Mouse (Mus musculus) liver, embryonic 15.5 days (tissue): Measurements from ENCODE around the gene Gm45717. TPM values are rescaled to one million over a fixed set of nuclear protein-coding genes. Genes with fewer than 3 reads are reported as not detected.

Source experiments
- ATAC-seq: fragments of 200-750 bp; cut with Nextera tagmentation; 2 replicates; pipeline ENCODE4 v1.8.0; 2017; ENCODE audit warnings: moderate number of reproducible peaks, mild to moderate bottlenecking, moderate library complexity; ENCODE audit not compliant: insufficient read depth
- H3K27ac ChIP-seq: fragments of 300-500 bp; sonication (generic); replicated peaks from 2 replicates; pipeline ENCODE4 v1.5.1; 2015; ENCODE audit warnings: mild to moderate bottlenecking, inconsistent platforms
- H3K27me3 ChIP-seq: fragments of 300-500 bp; sonication (generic); 2 replicates; pipeline ENCODE4 v1.6.1; 2015; ENCODE audit warnings: mild to moderate bottlenecking, inconsistent platforms
- H3K36me3 ChIP-seq: fragments of 300-500 bp; sonication (generic); replicated peaks from 2 replicates; pipeline ENCODE4 v1.6.1; 2015; ENCODE audit warnings: moderate library complexity, mild to moderate bottlenecking, inconsistent platforms
- H3K4me1 ChIP-seq: fragments of 300-500 bp; sonication (generic); replicated peaks from 2 replicates; pipeline ENCODE4 v1.6.1; 2015; ENCODE audit warnings: inconsistent platforms
- H3K4me2 ChIP-seq: fragments of 300-500 bp; sonication (generic); 2 replicates; pipeline ENCODE4 v1.6.1; 2015; ENCODE audit warnings: moderate library complexity, mild to moderate bottlenecking, inconsistent platforms
- H3K4me3 ChIP-seq: fragments of 300-500 bp; sonication (generic); replicated peaks from 2 replicates; pipeline ENCODE4 v1.5.1; 2015; ENCODE audit warnings: mild to moderate bottlenecking, inconsistent platforms
- H3K9ac ChIP-seq: fragments of 300-500 bp; sonication (generic); 2 replicates; pipeline ENCODE4 v1.6.1; 2015; ENCODE audit warnings: moderate library complexity, mild to moderate bottlenecking, inconsistent platforms
- H3K9me3 ChIP-seq: fragments of 300-500 bp; sonication (generic); replicated peaks from 2 replicates; pipeline ENCODE4 v1.6.1; 2016; ENCODE audit warnings: inconsistent platforms
- WGBS: fragments of 180-500 bp; shearing (Covaris S2); methylation state at CpG from one replicate; pipeline ENCODE4 v1.1.7; 2015; ENCODE audit warnings: mixed read lengths; ENCODE audit not compliant: insufficient replicate concordance; 5-methylcytosine and 5-hydroxymethylcytosine counted together
- polyA plus RNA-seq: library from polyadenylated mRNA; unstranded; fragments of >200 nt; fragmentation: Nextera tagmentation; extraction: Ambion mirVana; gene quantifications from 2 replicates; pipeline ENCODE4 v1.2.1, GENCODE M21; 2015

Gene Gm45717
- polyA plus RNA-seq, 1 experiment from 2014 or later, result not detected

DNA sequence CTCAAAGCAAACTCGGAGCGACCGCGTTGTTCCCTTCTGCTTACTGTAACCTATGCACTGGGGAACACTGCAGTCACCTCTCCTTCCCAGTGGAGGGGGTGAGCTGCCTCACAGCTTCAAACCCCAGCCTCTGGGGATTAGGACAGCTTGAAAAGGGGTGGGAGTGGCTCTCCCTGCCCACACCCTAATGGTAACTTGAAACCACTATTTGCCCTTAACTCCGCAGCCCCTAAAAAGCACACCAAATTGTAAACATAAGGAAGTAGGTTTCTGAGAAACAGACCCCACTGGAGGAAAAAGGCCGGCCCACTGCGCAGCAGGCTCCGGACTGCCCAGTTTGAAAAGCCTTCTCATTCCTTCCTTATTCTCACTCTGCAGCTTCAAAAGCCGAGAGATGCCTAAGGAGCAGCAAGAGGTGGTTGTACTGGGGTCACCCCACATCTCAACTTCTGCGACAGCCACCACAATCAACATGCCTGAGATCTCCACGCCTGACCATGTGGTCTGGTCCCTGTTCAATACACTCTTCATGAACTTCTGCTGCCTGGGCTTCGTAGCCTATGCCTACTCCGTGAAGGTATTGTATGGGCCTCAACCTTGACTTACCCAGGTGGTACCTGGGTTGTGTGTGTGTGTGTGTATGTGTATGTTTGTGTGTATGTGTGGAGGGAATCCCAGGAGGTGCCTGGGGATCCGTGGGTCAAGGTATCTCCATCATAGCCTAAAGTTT, 12.3 kb upstream of the Gm45717 start:
- H3K27me3 ChIP-seq, result no peaks in the 10 kb centered on the region
- no peak overlapping the region for H3K4me2 ChIP-seq
- peaks cover 28% of the 10 kb centered on the region for H3K4me1 ChIP-seq
- no peaks in the 10 kb centered on the region for H3K9me3 ChIP-seq
- ATAC-seq, result no peak
- 13% methylated on average over 14 of the region's 14 CpGs for WGBS
- H3K4me3 ChIP-seq, result no peak overlapping the region
- H3K36me3 ChIP-seq, result no peaks in the 10 kb centered on the region
- H3K27ac ChIP-seq, result no peak overlapping the region
- no peak overlapping the region for H3K9ac ChIP-seq

DNA sequence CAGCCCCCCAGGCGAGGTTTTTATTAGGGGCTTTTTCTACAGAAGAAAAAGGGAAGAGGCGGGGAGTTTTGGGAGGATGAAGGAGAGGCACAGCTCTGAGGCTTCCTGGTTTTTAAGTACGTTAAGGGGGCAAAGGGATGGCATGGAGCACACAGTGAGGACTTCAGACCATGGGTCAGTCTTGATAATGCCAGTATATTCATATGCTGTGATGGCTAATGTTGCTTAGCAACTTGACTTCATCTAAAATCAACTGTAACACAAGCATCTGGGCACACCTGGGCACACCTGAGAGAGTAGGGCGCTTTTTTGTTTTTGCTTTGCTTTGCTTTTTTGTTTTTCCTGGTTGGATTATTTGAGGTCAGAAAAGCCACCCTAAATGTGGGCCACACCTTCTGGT, 11.2 kb upstream of the Gm45717 start, which contains the start of gene Ifitm1:
Ifitm1 (plus strand) TSS at position 301 of the 400 bp plus-strand sequence.
- peaks cover 28% of the 10 kb centered on the region for H3K4me1 ChIP-seq
- no peak within 1 kb of the TSS for H3K4me3 ChIP-seq
- no peaks in the 10 kb centered on the region for H3K9me3 ChIP-seq
- no peak within 1 kb of the TSS for H3K4me2 ChIP-seq
- no peak for ATAC-seq
- H3K27me3 ChIP-seq, result no peaks in the 10 kb centered on the region
- no peak within 1 kb of the TSS for H3K9ac ChIP-seq
- H3K36me3 ChIP-seq, result no peaks in the 10 kb centered on the region
- H3K27ac ChIP-seq, result no peak within 1 kb of the TSS
- 63% methylated on average over 4 of the region's 4 CpGs for WGBS

DNA sequence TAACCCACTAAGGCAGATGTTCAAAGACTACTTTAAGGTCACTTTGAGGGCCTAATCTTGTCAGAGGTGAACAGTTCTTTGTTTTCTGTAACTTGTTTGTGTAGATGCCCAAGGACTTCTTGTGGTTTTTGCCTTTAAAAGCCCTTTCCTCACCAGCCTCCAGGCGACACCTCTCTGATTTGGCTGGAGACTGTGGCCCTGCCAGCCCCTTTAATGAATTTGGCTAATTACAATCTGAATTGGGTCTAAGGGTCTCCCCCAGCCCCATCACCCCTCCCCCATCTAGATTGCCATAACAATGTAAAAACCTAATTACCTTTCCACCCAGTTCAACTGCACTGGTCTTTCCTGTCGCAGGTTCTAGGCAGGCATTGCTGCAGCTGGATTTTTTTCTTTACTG, 7.0 kb upstream of the Gm45717 start:
- no peak for ATAC-seq
- no peak overlapping the region for H3K4me3 ChIP-seq
- H3K4me1 ChIP-seq, result 0 out of 2 replicates have a peak, but pooled peaks cover under 1% of the 10 kb centered on the region
- WGBS, result 65% methylated on average over 2 of the region's 2 CpGs
- H3K36me3 ChIP-seq, result no peaks in the 10 kb centered on the region
- H3K4me2 ChIP-seq, result no peak overlapping the region
- H3K9ac ChIP-seq, result no peak overlapping the region
- H3K9me3 ChIP-seq, result no peaks in the 10 kb centered on the region
- no peak overlapping the region for H3K27ac ChIP-seq
- H3K27me3 ChIP-seq, result no peaks in the 10 kb centered on the region

DNA sequence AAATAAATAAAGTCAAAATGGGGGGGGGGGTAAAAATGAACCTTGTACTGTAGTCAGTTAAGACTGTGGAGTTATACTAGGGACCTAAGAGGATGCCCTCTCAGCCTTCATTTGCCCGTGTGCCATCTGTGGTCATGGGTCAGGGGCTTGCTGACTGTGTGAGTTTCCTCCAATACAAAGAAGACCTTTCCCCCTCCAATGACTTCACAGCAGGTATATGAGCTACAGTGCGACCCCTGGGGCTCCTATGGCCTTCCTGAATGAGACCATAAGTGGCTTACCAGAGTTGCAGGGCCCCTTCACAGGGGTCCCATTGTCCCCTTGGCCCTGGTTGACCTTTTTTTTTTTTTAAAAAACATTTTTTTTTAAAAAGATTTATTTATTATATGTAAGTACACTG, 5.7 kb upstream of the Gm45717 start:
- Histone ChIP-seq H3K4me2 (no peak overlapping the region), H3K9ac (no peak overlapping the region), H3K36me3 (no peaks in the 10 kb centered on the region), H3K9me3 (no peaks in the 10 kb centered on the region), H3K4me1 (peaks cover 7% of the 10 kb centered on the region), H3K27me3 (no peaks in the 10 kb centered on the region), H3K27ac (no peak overlapping the region), H3K4me3 (no peak overlapping the region)
- WGBS, result 63% methylated on average over 2 of the region's 2 CpGs
- no peak for ATAC-seq

DNA sequence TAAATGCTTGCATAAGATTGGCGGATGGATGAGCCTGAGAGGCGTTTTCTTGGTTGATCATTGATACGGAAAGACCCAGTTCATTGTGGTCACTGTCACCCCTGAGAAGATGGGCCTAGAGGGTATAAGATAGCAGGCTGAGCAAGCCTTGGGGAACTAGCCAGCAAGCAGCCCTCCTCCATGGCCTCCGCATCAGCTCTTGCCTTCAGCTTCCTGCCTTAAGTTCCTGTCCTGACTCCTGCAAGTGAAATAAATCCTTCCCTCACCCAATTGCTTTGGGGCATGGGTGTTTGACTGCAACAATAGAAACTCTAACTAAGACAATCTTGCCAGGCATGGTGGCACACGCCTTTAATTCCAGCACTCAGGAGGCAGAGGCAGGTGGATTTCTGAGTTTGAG, 4.3 kb upstream of the Gm45717 start:
- Histone ChIP-seq H3K9me3 (no peaks in the 10 kb centered on the region), H3K27ac (no peak overlapping the region), H3K36me3 (no peaks in the 10 kb centered on the region), H3K9ac (no peak overlapping the region), H3K4me1 (peaks cover 17% of the 10 kb centered on the region), H3K4me3 (no peak overlapping the region), H3K4me2 (no peak overlapping the region), H3K27me3 (no peaks in the 10 kb centered on the region)
- no peak for ATAC-seq
- WGBS, result 47% methylated on average over 5 of the region's 5 CpGs

DNA sequence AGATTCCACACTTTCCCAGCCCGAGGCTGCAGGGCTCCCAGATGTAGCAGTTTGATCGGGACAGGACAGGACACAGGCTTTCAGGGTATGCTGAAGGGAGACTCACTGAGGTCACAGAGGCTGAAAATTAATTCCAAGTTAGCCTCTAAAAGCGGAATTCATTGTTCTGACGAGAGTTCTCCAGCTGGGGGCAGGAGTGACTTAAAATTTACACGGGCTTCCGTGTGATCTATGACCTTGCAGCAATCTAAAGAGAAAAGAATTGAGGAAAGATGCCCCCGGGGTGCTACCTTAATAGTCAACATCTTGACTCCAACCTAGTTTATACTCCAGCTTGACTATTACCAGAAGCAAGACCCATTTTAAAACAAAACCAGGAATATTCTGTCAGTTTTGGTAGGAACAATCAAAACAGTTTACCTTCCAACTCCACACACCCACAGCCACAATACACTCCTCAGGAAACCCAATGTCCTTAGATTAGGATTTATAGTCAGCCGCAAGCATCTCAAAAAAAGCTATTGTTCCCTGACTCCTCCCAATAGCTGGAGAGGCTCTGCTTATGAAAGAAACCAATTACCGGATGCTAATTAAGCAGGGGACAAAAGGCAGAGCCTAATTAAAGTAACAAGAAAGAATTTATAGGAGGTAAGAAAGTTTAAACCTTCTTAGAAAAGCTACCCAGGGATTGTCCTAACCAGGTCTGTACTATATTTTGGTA, 3.6 kb upstream of the Gm45717 start:
- Histone ChIP-seq H3K27me3 (no peaks in the 10 kb centered on the region), H3K4me3 (no peak overlapping the region), H3K4me1 (peaks cover 24% of the 10 kb centered on the region), H3K9me3 (no peaks in the 10 kb centered on the region), H3K9ac (no peak overlapping the region), H3K27ac (no peak overlapping the region), H3K36me3 (no peaks in the 10 kb centered on the region), H3K4me2 (no peak overlapping the region)
- ATAC-seq, result no peak
- 8% methylated on average over 9 of the region's 9 CpGs for WGBS

DNA sequence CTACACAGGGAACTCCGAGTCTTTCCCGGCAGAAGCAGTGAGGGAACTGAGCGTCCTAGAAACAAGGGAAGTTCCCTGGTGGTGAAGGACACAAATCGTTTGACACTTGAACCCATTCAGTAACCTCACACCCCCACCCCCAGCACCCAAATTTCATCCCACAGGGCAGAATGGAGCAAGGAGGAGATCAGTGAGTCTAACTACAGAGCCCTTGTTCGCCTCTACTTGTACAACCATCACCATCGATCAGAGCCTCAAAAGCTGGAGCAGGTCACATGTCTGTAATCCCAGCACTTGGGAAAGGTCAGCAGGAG, 776 bp upstream of the Gm45717 start:
- no peak overlapping the region for H3K4me3 ChIP-seq
- 43% methylated on average over 6 of the region's 6 CpGs for WGBS
- 0 out of 2 replicates have a peak, but pooled peaks cover 4% of the 10 kb centered on the region for H3K36me3 ChIP-seq
- no peak overlapping the region for H3K9ac ChIP-seq
- H3K27ac ChIP-seq, result peak overlapping the region; percentile 77
- peaks cover 49% of the 10 kb centered on the region for H3K4me1 ChIP-seq
- peak overlapping the region; percentile 65; the same call in 1 of the 2 replicates for H3K4me2 ChIP-seq
- no peaks in the 10 kb centered on the region for H3K9me3 ChIP-seq
- H3K27me3 ChIP-seq, result no peaks in the 10 kb centered on the region
- no peak for ATAC-seq

DNA sequence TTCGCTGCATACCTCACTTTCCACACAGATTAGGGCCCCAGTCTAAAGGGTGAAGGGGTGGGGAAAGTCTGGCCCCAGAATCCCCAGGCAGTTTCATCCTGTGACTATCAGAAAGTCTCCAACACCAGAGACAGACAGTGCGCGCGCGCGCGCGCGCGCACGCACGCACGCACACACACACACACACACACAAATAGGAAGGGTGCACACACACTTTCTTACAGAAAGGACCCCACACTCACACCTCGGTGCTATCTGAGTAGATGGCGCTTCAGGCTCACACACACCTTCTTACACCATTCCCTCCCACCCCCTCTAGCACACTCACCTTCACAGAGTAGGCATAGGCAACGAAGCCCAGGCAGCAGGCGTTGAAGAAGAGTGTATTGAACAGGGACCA, 395 bp downstream of the Gm45717 start:
- Histone ChIP-seq H3K27me3 (no peaks in the 10 kb centered on the region), H3K4me3 (peak overlapping the region; percentile 56), H3K4me1 (peaks cover 60% of the 10 kb centered on the region), H3K27ac (peak overlapping the region; percentile 77), H3K36me3 (0 out of 2 replicates have a peak, but pooled peaks cover 4% of the 10 kb centered on the region), H3K9ac (peak overlapping the region; percentile 37; the same call in 1 of the 2 replicates), H3K9me3 (no peaks in the 10 kb centered on the region), H3K4me2 (peak overlapping the region; percentile 65)
- 1% methylated on average over 17 of the region's 17 CpGs for WGBS
- ATAC-seq, result peak; percentile 29

DNA sequence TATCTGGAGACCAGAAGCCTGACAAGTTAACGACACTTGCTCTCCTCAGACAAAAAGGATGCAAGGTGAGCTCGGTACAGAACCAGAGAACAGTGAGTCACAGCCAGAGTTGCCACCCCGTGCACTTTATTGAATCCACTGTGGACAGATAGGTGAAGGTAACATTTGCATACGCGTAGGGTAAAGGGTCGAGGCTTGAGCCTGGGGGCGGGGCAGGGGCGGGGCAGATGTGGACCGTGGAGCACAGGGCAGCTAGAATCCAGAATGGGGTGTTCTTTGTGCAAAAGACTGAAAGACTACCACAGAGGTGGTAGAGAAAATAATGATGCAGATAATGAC, 1.0 kb downstream of the Gm45717 start:
- Histone ChIP-seq H3K27ac (peak overlapping the region; percentile 66), H3K36me3 (peaks cover 10% of the 10 kb centered on the region; the same call in 1 of the 2 replicates), H3K4me3 (peak overlapping the region; percentile 56), H3K27me3 (no peaks in the 10 kb centered on the region), H3K4me1 (peaks cover 62% of the 10 kb centered on the region), H3K4me2 (peak overlapping the region; percentile 65), H3K9ac (0 out of 2 replicates have a peak overlapping the region, but pooled peaks have one; percentile 2), H3K9me3 (no peaks in the 10 kb centered on the region)
- ATAC-seq, result no peak
- 5% methylated on average over 9 of the region's 9 CpGs for WGBS

DNA sequence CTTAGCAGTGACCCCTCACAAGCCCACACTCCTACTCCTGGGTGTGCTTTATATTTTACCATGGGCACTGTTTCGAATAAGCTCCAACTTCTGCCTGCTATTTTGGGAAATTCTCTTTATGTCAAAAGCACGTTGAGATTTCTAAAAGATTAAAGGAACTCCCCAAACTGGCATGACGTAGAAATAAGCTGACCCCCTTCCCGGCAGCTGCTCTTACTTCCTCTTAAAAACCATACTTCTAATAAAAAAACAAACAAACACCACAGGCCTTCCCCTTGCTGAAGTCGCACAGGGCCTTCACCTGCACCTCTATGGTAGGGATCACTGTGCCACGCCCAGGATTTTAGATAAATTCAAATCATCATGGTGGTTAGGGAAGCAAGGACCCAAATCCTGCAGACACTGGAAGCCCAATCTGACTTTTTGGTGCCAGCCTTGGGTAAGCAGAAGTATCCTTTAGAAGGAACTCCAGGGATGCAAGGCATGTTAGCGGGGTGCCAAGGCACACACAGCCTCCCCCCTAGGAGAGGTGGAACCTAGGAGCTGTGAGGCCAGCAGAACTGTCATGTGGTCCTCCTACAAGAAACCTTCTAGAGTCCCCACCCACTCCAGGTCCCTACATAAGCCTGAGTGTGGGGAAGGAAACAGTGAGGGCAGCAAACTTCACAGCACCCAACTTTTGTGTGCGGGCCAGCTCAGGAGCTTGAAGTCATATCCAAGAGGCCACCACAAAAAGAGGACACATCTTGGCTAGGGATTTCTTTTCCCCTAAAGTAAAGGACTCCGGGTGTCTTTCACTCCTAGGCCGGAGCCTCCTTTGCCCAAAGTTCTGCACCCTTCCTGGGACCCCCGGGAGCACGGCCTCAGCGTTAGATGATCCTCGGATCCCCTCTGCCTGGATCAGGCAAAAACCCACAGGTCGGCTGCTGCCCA, 1.7 kb downstream of the Gm45717 start:
- Histone ChIP-seq H3K9me3 (no peaks in the 10 kb centered on the region), H3K27me3 (no peaks in the 10 kb centered on the region), H3K4me1 (peaks cover 62% of the 10 kb centered on the region), H3K36me3 (peaks cover 16% of the 10 kb centered on the region; the same call in 1 of the 2 replicates), H3K27ac (peak overlapping the region; percentile 66), H3K4me3 (peak overlapping the region; percentile 56), H3K9ac (peak overlapping the region; percentile 2; the same call in 1 of the 2 replicates), H3K4me2 (peak overlapping the region; percentile 65)
- no peak for ATAC-seq
- 33% methylated on average over 15 of the region's 15 CpGs for WGBS

DNA sequence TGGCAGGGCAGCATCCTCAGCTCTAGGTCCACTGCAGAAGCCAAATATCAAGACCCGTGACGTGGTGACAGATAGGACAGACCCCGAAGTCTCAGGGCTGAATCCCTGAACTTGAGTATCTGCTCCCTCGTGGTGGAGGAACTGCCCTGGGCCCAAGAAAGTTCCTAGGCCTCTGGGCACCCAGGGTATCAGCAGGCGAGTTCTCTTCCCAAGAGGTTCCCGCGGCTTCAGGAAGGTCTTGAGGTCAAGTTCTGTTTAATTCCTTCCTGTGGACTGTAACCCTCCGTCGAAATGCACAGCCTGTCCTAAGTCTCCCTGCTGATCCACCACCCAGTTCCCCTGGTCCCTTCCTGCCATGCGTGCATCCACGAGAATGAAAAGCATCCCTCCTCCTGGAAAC, 2.6 kb downstream of the Gm45717 start:
- Histone ChIP-seq H3K9me3 (no peaks in the 10 kb centered on the region), H3K9ac (no peak overlapping the region), H3K4me2 (no peak overlapping the region; the same call in 1 of the 2 replicates), H3K27ac (no peak overlapping the region), H3K4me1 (peaks cover 62% of the 10 kb centered on the region), H3K4me3 (no peak overlapping the region), H3K27me3 (no peaks in the 10 kb centered on the region), H3K36me3 (peaks cover 23% of the 10 kb centered on the region; the same call in 1 of the 2 replicates)
- no peak for ATAC-seq
- 46% methylated on average over 11 of the region's 11 CpGs for WGBS
